Mouse (Mus musculus) kidney, postnatal 0 days (tissue): Measurements from ENCODE around the gene Nprl3. TPM values are rescaled to one million over a fixed set of nuclear protein-coding genes. Genes with fewer than 3 reads are reported as not detected.

Experiments used
- ATAC-seq: fragments of 200-750 bp; cut with Nextera tagmentation; replicated peaks from 2 replicates; pipeline ENCODE4 v1.8.0; 2017; ENCODE audit warnings: low read depth, moderate number of reproducible peaks, moderate TSS enrichment, moderate library complexity; ENCODE audit not compliant: low FRiP score
- DNase-seq: peaks from one replicate; pipeline ENCODE4 v3.0.0-alpha.2; 2016; ENCODE audit warnings: low spot score
- H3K27ac ChIP-seq: fragments of 300-500 bp; sonication (generic); 2 replicates; pipeline ENCODE4 v1.5.1; 2014; ENCODE audit warnings: mild to moderate bottlenecking
- H3K27me3 ChIP-seq: fragments of 300-500 bp; sonication (generic); 2 replicates; pipeline ENCODE4 v1.6.1; 2014; ENCODE audit warnings: low read length, mixed read lengths; ENCODE audit not compliant: insufficient read depth
- H3K36me3 ChIP-seq: fragments of 300-500 bp; sonication (generic); 2 replicates; pipeline ENCODE4 v1.6.1; 2014; ENCODE audit warnings: low read length, mixed read lengths; ENCODE audit not compliant: insufficient read depth
- H3K4me1 ChIP-seq: fragments of 300-500 bp; sonication (generic); replicated peaks from 2 replicates; pipeline ENCODE4 v1.6.1; 2014; ENCODE audit warnings: antibody characterized with exemption, low read length, mixed read lengths; ENCODE audit not compliant: insufficient read depth
- H3K4me2 ChIP-seq: fragments of 300-500 bp; sonication (generic); 2 replicates; pipeline ENCODE4 v1.6.1; 2014; ENCODE audit warnings: mild to moderate bottlenecking, low read length, moderate library complexity, mixed read lengths
- H3K4me3 ChIP-seq: fragments of 300-500 bp; sonication (generic); replicated peaks from 2 replicates; pipeline ENCODE4 v1.5.1; 2014; ENCODE audit warnings: low read depth, low read length
- H3K9ac ChIP-seq: fragments of 300-500 bp; sonication (generic); 2 replicates; pipeline ENCODE4 v1.6.1; 2014; ENCODE audit warnings: low read depth, low read length
- H3K9me3 ChIP-seq: fragments of 300-500 bp; sonication (generic); replicated peaks from 2 replicates; pipeline ENCODE4 v1.6.1; 2016; ENCODE audit warnings: low read length, inconsistent platforms, mixed read lengths
- CTCF ChIP-seq: IDR thresholded peaks from 2 replicates; pipeline ENCODE4 v1.5.1; 2016; ENCODE audit warnings: antibody characterized with exemption, low read depth, mild to moderate bottlenecking, moderate library complexity
- whole genome bisulfite sequencing: fragments of 180-500 bp; shearing (Covaris S2); extraction: QIAGEN DNeasy Blood & Tissue Kit; methylation state at CpG from one replicate; pipeline ENCODE4 v1.1.7; 2014; 5-methylcytosine and 5-hydroxymethylcytosine counted together
- polyA plus RNA-seq: library from polyadenylated mRNA; unstranded; fragments of >200 nt; fragmentation: Nextera tagmentation; extraction: Ambion mirVana; gene quantifications from 2 replicates; pipeline ENCODE4 v1.2.1, GENCODE M21; 2015

Nprl3 gene
- polyA plus RNA-seq, 1 experiment from 2014 or later: 36.9 TPM

- H3K9ac ChIP-seq: no peak overlapping the region
- H3K4me2 ChIP-seq: no peak overlapping the region
- no peak for ATAC-seq
- peaks cover 20% of the 10 kb centered on the region for H3K36me3 ChIP-seq
- H3K4me1 ChIP-seq: peaks cover 12% of the 10 kb centered on the region
- H3K9me3 ChIP-seq: no peaks in the 10 kb centered on the region
- no peak overlapping the region for H3K4me3 ChIP-seq
- TF ChIP-seq CTCF: no peak
- 94% methylated on average over 6 of the region's 6 CpGs for WGBS
- DNase-seq: no peak
- H3K27ac ChIP-seq: no peak overlapping the region
- no peaks in the 10 kb centered on the region for H3K27me3 ChIP-seq
Measured at GRCm38 (mm10) chr11:32245614-32246013, 21.9 kb downstream of the Nprl3 start.

DNA sequence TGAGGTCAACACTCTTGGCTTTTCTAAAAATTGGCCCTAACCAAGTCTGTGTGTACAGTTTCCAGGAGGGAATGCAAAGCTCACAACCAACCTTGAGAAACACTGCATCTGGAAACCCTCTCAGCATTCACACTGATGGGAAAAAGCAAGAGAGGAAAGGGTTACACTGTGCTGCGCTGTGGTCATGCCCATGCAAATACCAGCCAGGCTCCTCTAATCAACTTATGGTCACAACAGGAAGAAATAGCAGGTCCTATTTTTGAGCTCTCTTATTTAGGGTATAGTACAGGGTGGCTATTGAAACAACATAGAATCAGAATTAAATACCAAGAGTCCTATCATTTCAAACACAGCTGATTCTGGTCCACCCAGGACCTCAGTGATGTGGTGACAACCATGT, 22.9 kb downstream of the Nprl3 start:
- H3K9ac ChIP-seq: no peak overlapping the region
- no peak overlapping the region for H3K4me3 ChIP-seq
- WGBS: 80% methylated on average over 1 of the region's 1 CpGs
- ATAC-seq (no peak), DNase-seq (no peak)
- peak overlapping the region; percentile 77 for H3K27ac ChIP-seq
- H3K36me3 ChIP-seq: peaks cover 20% of the 10 kb centered on the region
- TF ChIP-seq CTCF: no peak
- no peak overlapping the region for H3K4me2 ChIP-seq
- no peaks in the 10 kb centered on the region for H3K9me3 ChIP-seq
- H3K4me1 ChIP-seq: peaks cover 12% of the 10 kb centered on the region
- H3K27me3 ChIP-seq: no peaks in the 10 kb centered on the region

DNA sequence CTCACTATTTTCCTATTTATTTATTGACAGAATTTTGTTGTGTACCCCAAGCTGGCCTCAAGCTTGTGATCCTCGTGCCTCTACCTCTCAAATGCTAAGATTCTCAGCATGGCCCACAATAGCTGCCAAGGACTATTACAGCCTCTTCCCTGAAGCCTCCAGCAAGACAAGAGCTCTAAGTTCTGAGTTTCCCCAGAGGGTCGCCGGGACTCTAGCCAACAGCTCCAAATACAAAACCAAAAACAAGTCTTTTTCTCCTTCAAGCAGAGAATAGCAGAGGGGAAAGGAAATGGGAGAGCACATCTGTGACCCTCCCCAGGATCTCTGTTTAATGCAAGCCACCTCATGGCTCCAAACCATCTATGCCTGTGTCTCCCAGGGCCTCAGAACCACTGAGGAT, 23.4 kb downstream of the Nprl3 start:
- peaks cover 21% of the 10 kb centered on the region for H3K36me3 ChIP-seq
- no peak overlapping the region for H3K4me3 ChIP-seq
- TF ChIP-seq CTCF: no peak
- 0 out of 2 replicates have a peak overlapping the region, but pooled peaks have one; percentile 10 for H3K4me2 ChIP-seq
- H3K27me3 ChIP-seq: no peaks in the 10 kb centered on the region
- DNase-seq: peak; percentile 38
- 70% methylated on average over 3 of the region's 3 CpGs for WGBS
- peak overlapping the region; percentile 77 for H3K27ac ChIP-seq
- H3K9ac ChIP-seq: no peak overlapping the region
- no peak for ATAC-seq
- H3K9me3 ChIP-seq: no peaks in the 10 kb centered on the region
- H3K4me1 ChIP-seq: peaks cover 12% of the 10 kb centered on the region

DNA sequence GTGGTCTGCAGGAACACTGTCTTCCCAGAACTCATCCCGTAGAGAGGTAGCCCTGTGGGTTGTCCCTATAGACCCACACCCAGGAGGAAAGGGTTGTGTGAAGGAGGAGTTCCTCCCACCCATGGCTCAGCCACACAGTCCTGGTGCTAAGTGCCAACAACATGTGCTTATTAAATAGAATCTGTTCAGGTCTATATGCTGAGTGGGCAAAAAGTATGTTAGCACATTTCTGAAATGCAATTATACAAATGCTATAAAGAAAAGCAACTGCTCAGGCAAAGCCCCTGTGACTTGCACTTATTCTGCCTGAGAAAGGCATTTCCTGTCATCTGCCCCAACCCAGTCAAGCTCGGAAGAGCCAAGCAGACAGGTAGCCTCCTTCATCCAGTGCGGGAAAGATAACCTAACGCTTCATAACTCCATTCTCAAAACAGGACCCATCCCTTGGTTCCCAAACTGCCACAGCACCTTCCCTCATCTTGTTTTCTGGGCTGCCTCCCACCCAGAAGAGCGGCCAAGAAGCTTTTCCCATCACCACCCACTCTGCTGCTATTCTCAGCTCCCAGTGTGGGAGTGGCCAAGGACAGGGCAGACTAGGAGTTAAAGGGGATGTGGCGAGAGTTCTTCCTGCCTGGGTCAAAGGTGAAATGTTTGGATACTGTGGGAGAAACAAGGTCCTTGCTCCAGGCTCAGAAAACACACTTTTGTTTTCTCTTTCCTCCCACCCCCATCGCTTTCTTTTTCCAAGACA, 24.1 kb downstream of the Nprl3 start:
- H3K4me1 ChIP-seq: peaks cover 12% of the 10 kb centered on the region
- H3K9me3 ChIP-seq: no peaks in the 10 kb centered on the region
- H3K9ac ChIP-seq: no peak overlapping the region
- TF ChIP-seq CTCF: no peak
- peaks cover 21% of the 10 kb centered on the region for H3K36me3 ChIP-seq
- ATAC-seq (peak; percentile 52; the same call in 1 of the 2 replicates), DNase-seq (peak; percentile 87)
- no peak overlapping the region for H3K4me3 ChIP-seq
- no peaks in the 10 kb centered on the region for H3K27me3 ChIP-seq
- H3K4me2 ChIP-seq: 0 out of 2 replicates have a peak overlapping the region, but pooled peaks have one; percentile 10
- H3K27ac ChIP-seq: peak overlapping the region; percentile 77
- WGBS: 35% methylated on average over 7 of the region's 7 CpGs

DNA sequence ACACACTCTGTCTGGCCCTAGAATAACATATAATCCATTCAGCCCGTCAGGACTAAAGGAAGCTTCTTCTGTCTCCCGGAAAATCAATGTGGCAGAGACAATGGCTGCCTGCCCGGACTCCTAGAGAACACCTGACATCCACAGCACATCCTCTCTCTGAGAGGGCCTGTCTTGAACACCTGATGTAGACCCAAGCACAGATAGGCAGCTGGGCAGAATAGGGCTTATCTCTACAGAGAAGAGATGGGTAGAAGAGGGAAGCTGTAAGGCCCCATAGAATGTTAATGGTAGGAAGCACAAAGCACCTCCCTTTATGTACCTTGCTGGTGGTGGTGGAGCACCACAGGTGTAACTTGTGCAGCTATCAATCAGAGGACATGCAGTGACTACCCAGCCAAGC, 25.3 kb downstream of the Nprl3 start:
- H3K4me2 ChIP-seq: no peak overlapping the region
- no peak for TF ChIP-seq CTCF
- no peak overlapping the region for H3K27ac ChIP-seq
- 89% methylated on average over 3 of the region's 3 CpGs for WGBS
- peaks cover 12% of the 10 kb centered on the region for H3K4me1 ChIP-seq
- no peak overlapping the region for H3K4me3 ChIP-seq
- H3K36me3 ChIP-seq: peaks cover 21% of the 10 kb centered on the region
- H3K9me3 ChIP-seq: no peaks in the 10 kb centered on the region
- no peaks in the 10 kb centered on the region for H3K27me3 ChIP-seq
- DNase-seq (no peak), ATAC-seq (no peak)
- no peak overlapping the region for H3K9ac ChIP-seq

DNA sequence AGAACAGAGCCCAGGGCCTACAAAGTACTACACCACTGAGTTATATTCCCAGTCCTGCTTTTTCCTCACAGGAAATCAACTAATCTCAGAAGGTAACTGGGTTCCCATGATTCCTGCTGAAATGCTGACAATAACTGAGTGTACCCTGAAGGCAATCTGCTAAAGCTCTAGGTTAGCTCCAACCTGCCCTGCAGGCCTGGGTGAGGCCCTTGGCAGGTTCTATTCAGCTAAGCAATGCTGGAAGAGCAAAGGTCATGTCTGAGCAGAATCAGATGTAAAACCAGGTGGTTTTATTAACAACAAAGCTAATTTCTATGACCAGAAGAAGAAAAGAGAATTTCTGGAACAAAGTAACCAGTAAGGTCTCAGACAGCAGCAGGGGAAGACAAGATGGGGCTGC, 26.1 kb downstream of the Nprl3 start:
- H3K9ac ChIP-seq: no peak overlapping the region
- no peak for TF ChIP-seq CTCF
- no peak overlapping the region for H3K4me2 ChIP-seq
- DNase-seq: no peak
- no peaks in the 10 kb centered on the region for H3K9me3 ChIP-seq
- H3K27ac ChIP-seq: no peak overlapping the region
- peaks cover 21% of the 10 kb centered on the region for H3K36me3 ChIP-seq
- H3K4me1 ChIP-seq: peaks cover 12% of the 10 kb centered on the region
- H3K27me3 ChIP-seq: no peaks in the 10 kb centered on the region
- no peak for ATAC-seq
- H3K4me3 ChIP-seq: no peak overlapping the region
